12 mouse cellular contexts compared by ENCODE assay signal in genomic region chr19:56231849-56232248, GRCm38 (mm10). TPM values are rescaled to one million over a fixed set of nuclear protein-coding genes. Genes with fewer than 3 reads are reported as not detected.
DNase-seq lines count a peak whose midpoint lies in the region; ATAC-seq and TF ChIP-seq lines count a peak whose summit lies in the region.
"Had no signal": no experiment of that assay in that cellular context is flagged by ENCODE, and none has a peak within 500 bp of the region (broad histone marks: within the 10 kb centered on the region; RNA-seq: fewer than 3 reads in every experiment).

No protein-coding gene starts in this region.

- ATAC-seq in heart, embryonic 15.5 days (replicated peaks; ENCODE audit: insufficient number of reproducible peaks, insufficient read depth, low FRiP score, low read depth): no peak
- ATAC-seq in embryonic facial prominence, embryonic 15.5 days (ENCODE audit: insufficient number of reproducible peaks, low FRiP score, low TSS enrichment, low read depth): peak; percentile 9; the same call in 1 of the 2 replicates
- ATAC-seq in lung, embryonic 15.5 days (ENCODE audit: borderline replicate concordance, extremely low read depth, low FRiP score, low TSS enrichment): 0 out of 2 replicates have a peak, but pooled peaks have one; percentile 39
- ATAC-seq: CD4-positive, CD25-positive, alpha-beta regulatory T cell, adult 4 months had no signal

- H3K27me3 ChIP-seq in heart, embryonic 15.5 days: no peaks in the 10 kb centered on the region
- no peaks in the 10 kb centered on the region for H3K27me3 ChIP-seq in E14TG2a.4 (ENCODE audit: insufficient read depth, low read length)
- no peaks in the 10 kb centered on the region for H3K27me3 ChIP-seq in embryonic facial prominence, embryonic 15.5 days
- no peaks in the 10 kb centered on the region for H3K27me3 ChIP-seq in lung, embryonic 15.5 days
- H3K27me3 ChIP-seq in cerebellum, adult 2 months (ENCODE audit: control insufficient read depth, insufficient read depth, low read length): no peaks in the 10 kb centered on the region; the same call in 1 of the 2 replicates

- no peaks in the 10 kb centered on the region for H3K9me3 ChIP-seq in heart, embryonic 15.5 days (replicated peaks)
- peaks cover 12% of the 10 kb centered on the region for H3K9me3 ChIP-seq in E14TG2a.4 (ENCODE audit: low read length)
- H3K9me3 ChIP-seq in embryonic facial prominence, embryonic 15.5 days (replicated peaks): no peaks in the 10 kb centered on the region
- H3K9me3 ChIP-seq in lung, embryonic 15.5 days: no peaks in the 10 kb centered on the region

- no peak overlapping the region for H3K4me2 ChIP-seq in heart, embryonic 15.5 days
- H3K4me2 ChIP-seq in embryonic facial prominence, embryonic 15.5 days (replicated peaks): peak overlapping the region; percentile 10
- H3K4me2 ChIP-seq in lung, embryonic 15.5 days: peak overlapping the region; percentile 16

- TF ChIP-seq CTCF in E14TG2a.4 (conservative IDR thresholded peaks at IDR 0.05; ENCODE audit: low read length): no peak
- no peak for TF ChIP-seq CTCF in cerebellum, adult 2 months (IDR thresholded peaks at IDR 0.05; ENCODE audit: borderline replicate concordance, insufficient read depth, low read depth, low read length)

- peak overlapping the region; percentile 29 for H3K27ac ChIP-seq in heart, embryonic 15.5 days
- H3K27ac ChIP-seq in embryonic facial prominence, embryonic 15.5 days (replicated peaks): peak overlapping the region; percentile 87
- H3K27ac ChIP-seq in lung, embryonic 15.5 days: peak overlapping the region; percentile 25; the same call in 1 of the 2 replicates
- H3K27ac ChIP-seq in cerebellum, adult 2 months (ENCODE audit: insufficient read depth, low read length): no peak overlapping the region

- 62% methylated on average over 9 of the region's 9 CpGs for WGBS in heart, embryonic 15.5 days
- 21% methylated on average over 9 of the region's 9 CpGs for WGBS in embryonic facial prominence, embryonic 15.5 days
- 31% methylated on average over 9 of the region's 9 CpGs for WGBS in lung, embryonic 15.5 days
- 10% methylated on average over 9 of the region's 9 CpGs for WGBS in cerebellum, adult 2 months

- DNase-seq in heart, postnatal 25 days (ENCODE audit: low spot score): no peak
- no peak for DNase-seq in cerebellum, adult 2 months
- DNase-seq in cerebellum, adult 9-10 months: no peak
- no peak for DNase-seq in cerebellum, postnatal 36 days

- no peak overlapping the region for H3K9ac ChIP-seq in heart, embryonic 15.5 days
- no peak overlapping the region for H3K9ac ChIP-seq in embryonic facial prominence, embryonic 15.5 days
- H3K9ac ChIP-seq in lung, embryonic 15.5 days: no peak overlapping the region

- intact Hi-C loops in heart, postnatal 25 days (cut with DNase I): no loop called here

- peaks cover 7% of the 10 kb centered on the region for H3K4me1 ChIP-seq in heart, embryonic 15.5 days (replicated peaks)
- H3K4me1 ChIP-seq in E14TG2a.4 (replicated peaks; ENCODE audit: low read depth, low read length): peaks cover 26% of the 10 kb centered on the region
- H3K4me1 ChIP-seq in embryonic facial prominence, embryonic 15.5 days: peaks cover 33% of the 10 kb centered on the region
- H3K4me1 ChIP-seq in lung, embryonic 15.5 days: peaks cover 31% of the 10 kb centered on the region
- no peaks in the 10 kb centered on the region for H3K4me1 ChIP-seq in cerebellum, adult 2 months (ENCODE audit: control insufficient read depth, insufficient read depth, low read length)

- no peak overlapping the region for H3K4me3 ChIP-seq in heart, embryonic 15.5 days
- 0 out of 2 replicates have a peak overlapping the region, but pooled peaks have one; percentile 29 for H3K4me3 ChIP-seq in E14TG2a.4 (replicated peaks; ENCODE audit: low read length)
- H3K4me3 ChIP-seq in embryonic facial prominence, embryonic 15.5 days (replicated peaks): no peak overlapping the region
- no peak overlapping the region for H3K4me3 ChIP-seq in lung, embryonic 15.5 days
- H3K4me3 ChIP-seq in cerebellum, adult 2 months (replicated peaks; ENCODE audit: insufficient read depth, low read depth, low read length): no peak overlapping the region

- no peak for TF ChIP-seq POLR2A in cerebellum, adult 2 months (IDR thresholded peaks at IDR 0.05; ENCODE audit: borderline replicate concordance, insufficient read depth, low read length)

- no peaks in the 10 kb centered on the region for H3K36me3 ChIP-seq in heart, embryonic 15.5 days
- H3K36me3 ChIP-seq in E14TG2a.4 (ENCODE audit: insufficient read depth, low read length): no peaks in the 10 kb centered on the region
- no peaks in the 10 kb centered on the region for H3K36me3 ChIP-seq in embryonic facial prominence, embryonic 15.5 days
- H3K36me3 ChIP-seq in lung, embryonic 15.5 days: no peaks in the 10 kb centered on the region

RNA-seq across cellular contexts. Expression of gene Habp2, which starts 55.1 kb away (rescaled TPM):
- 2.4 TPM in 2 replicates for polyA plus RNA-seq in heart, embryonic 15.5 days (2015; fragmentation: Nextera tagmentation; extraction: Ambion mirVana)
- total RNA-seq in heart, postnatal 25 days (2021): not detected
- 0.24 and 0.26 TPM in 2 replicates for polyA plus RNA-seq in embryonic facial prominence, embryonic 15.5 days (2015; fragmentation: Nextera tagmentation; extraction: Ambion mirVana)
- 3.6 and 3.8 TPM in 2 replicates for polyA plus RNA-seq in lung, embryonic 15.5 days (2015; fragmentation: Nextera tagmentation; extraction: Ambion mirVana)
- polyA plus RNA-seq in cerebellum, adult 2 months (2012; rRNA removed): not detected in 2 replicates
- total RNA-seq: common myeloid progenitor, adult 5-6 weeks; hematopoietic stem cell, adult 5-6 weeks; left cerebral cortex, postnatal 10 days had no signal
